Mouse (Mus musculus) adrenal gland, adult 8-10 months (tissue): ENCODE results near the gene Gm10681. TPM values are rescaled to one million over a fixed set of nuclear protein-coding genes. Genes with fewer than 3 reads are reported as not detected.
"Not testable (repeated sequence)": the region's sequence is repeated elsewhere in the genome, so short reads cannot be mapped to it uniquely, and the experiment has no call there.

Experiments used
- DNase-seq: peaks from one replicate; pipeline ENCODE4 v3.0.0; 2022
- total RNA-seq, 4 experiments: library from RNA; stranded (reverse); gene quantifications; 2 replicates each; pipeline ENCODE4 v1.2.4; 2022

The Gm10681 gene
- total RNA-seq, 4 experiments from 2014 or later: not detected

DNA sequence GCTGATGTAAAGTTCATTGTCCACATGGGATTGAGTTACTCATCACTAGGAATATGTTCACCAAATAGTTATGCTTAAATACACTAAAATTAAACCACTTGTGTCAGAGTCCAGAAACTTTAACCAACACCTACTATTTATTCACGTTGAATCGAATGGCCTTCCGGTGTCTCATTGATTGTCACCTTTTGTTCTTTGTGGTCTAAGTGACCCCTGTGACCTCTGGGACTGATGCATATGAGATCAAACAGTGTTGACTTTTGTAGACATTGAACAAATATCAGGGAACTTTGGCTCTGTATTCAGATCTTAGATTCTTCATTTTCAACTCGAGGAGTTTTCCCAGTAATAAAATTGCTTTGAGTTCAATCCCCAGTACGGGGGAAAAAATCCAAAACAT is 81.4 kb downstream of the Gm10681 start:
- not testable (repeated sequence) for DNase-seq

Other genes starting within 250 kb of the Gm10681 start
- gene Phgdh, start 248.8 kb downstream of the Gm10681 start, total RNA-seq: 10 to 100 TPM in 3 of 4 experiments, 1 to 10 TPM in 1; 6.8 to 28.8 (median 12.0) TPM
- gene Zfp697, start 206.3 kb downstream of the Gm10681 start, total RNA-seq: 1 to 10 TPM; 5.8 to 9.4 (median 7.5) TPM
- gene Gm4450, start 131.7 kb downstream of the Gm10681 start, total RNA-seq: not detected
- not detected for gene Hsd3b4, start 78.3 kb downstream of the Gm10681 start, total RNA-seq
- gene Hsd3b5, start 41.4 kb upstream of the Gm10681 start, total RNA-seq: not detected
- gene Hsd3b2, start 135.7 kb upstream of the Gm10681 start, total RNA-seq: under 1 TPM in 3 of 4 experiments, not detected in 1; 0.16 to 0.28 (median 0.25) TPM
- not detected for gene Hsd3b3, start 174.3 kb upstream of the Gm10681 start, total RNA-seq
- gene Hsd3b6, start 225.6 kb upstream of the Gm10681 start, total RNA-seq: 100 to 1,000 TPM in 2 of 4 experiments, 10 to 100 TPM in 2; 62.5 to 342 (median 149) TPM